Mouse (Mus musculus): Measurements from ENCODE around the gene Sirt4. TPM values are rescaled to one million over a fixed set of nuclear protein-coding genes. Genes with fewer than 3 reads are reported as not detected.

The Sirt4 gene
- 9.7 and 12.4 TPM in 2 replicates for polyA plus RNA-seq (2012; rRNA removed)

GRCm38 (mm10) chr5:115483947-115484920 is at the start of gene Sirt4:
Gene Sirt4, minus strand, starts transcription at chr5:115484725.

GRCm38 (mm10) chr5:115506454-115507201 is 22.1 kb upstream of the Sirt4 start, which contains the start of gene Pxn:
Gene Pxn, plus strand, starts transcription at chr5:115506676.

GRCm38 (mm10) chr5:115465642-115466420 is 18.7 kb downstream of the Sirt4 start, which contains the start of gene Pla2g1b:
Gene Pla2g1b, plus strand, starts transcription at chr5:115466262.

GRCm38 (mm10) chr5:115429359-115430186 is 55.0 kb downstream of the Sirt4 start, which contains the start of gene Msi1:
Gene Msi1, plus strand, starts transcription at chr5:115429599.

Other genes starting within 250 kb of the Sirt4 start
- gene Pop5, start 248.9 kb downstream of the Sirt4 start, polyA plus RNA-seq (2012; rRNA removed), result 39.8 and 41.2 TPM in 2 replicates
- 75.3 and 78.6 TPM in 2 replicates for gene Rnf10, start 211.8 kb downstream of the Sirt4 start, polyA plus RNA-seq (2012; rRNA removed)
- gene Coq5, start 205.1 kb downstream of the Sirt4 start, polyA plus RNA-seq (2012; rRNA removed), result 7.5 and 7.9 TPM in 2 replicates
- gene Dynll1, start 183.7 kb downstream of the Sirt4 start, polyA plus RNA-seq (2012; rRNA removed), result 100 and 145 TPM in 2 replicates
- gene Srsf9, start 157.5 kb downstream of the Sirt4 start, polyA plus RNA-seq (2012; rRNA removed), result 37.0 and 37.6 TPM in 2 replicates
- gene Gatc, start 143.5 kb downstream of the Sirt4 start, polyA plus RNA-seq (2012; rRNA removed), result 10.8 and 10.9 TPM in 2 replicates
- gene Triap1, start 143.5 kb downstream of the Sirt4 start, polyA plus RNA-seq (2012; rRNA removed), result 13.5 and 13.6 TPM in 2 replicates
- gene Cox6a1, start 135.7 kb downstream of the Sirt4 start, polyA plus RNA-seq (2012; rRNA removed), result 1,034 and 1,123 TPM in 2 replicates
- gene Msi1, start 55.1 kb downstream of the Sirt4 start, polyA plus RNA-seq (2012; rRNA removed), result 0.22 and 0.44 TPM in 2 replicates
- gene Pla2g1b, start 18.5 kb downstream of the Sirt4 start, polyA plus RNA-seq (2012; rRNA removed), result 0.06 TPM in 1 of 2 replicates, not detected in the other
- gene Pxn, start 22.0 kb upstream of the Sirt4 start, polyA plus RNA-seq (2012; rRNA removed), result 25.1 and 30.6 TPM in 2 replicates
- gene Rplp0, start 74.7 kb upstream of the Sirt4 start, polyA plus RNA-seq (2012; rRNA removed), result 1,441 and 1,589 TPM in 2 replicates
- gene Gcn1l1, start 80.5 kb upstream of the Sirt4 start, polyA plus RNA-seq (2012; rRNA removed), result 8.4 and 11.2 TPM in 2 replicates
- 19.6 and 19.7 TPM in 2 replicates for gene Rab35, start 147.2 kb upstream of the Sirt4 start, polyA plus RNA-seq (2012; rRNA removed)
- 2.5 and 2.7 TPM in 2 replicates for gene Bicdl1, start 246.9 kb upstream of the Sirt4 start, polyA plus RNA-seq (2012; rRNA removed)

Measured in liver, embryonic 18 days (tissue).